Comparison of ENCODE assay signal across 18 mouse cellular contexts in the genomic region with DNA sequence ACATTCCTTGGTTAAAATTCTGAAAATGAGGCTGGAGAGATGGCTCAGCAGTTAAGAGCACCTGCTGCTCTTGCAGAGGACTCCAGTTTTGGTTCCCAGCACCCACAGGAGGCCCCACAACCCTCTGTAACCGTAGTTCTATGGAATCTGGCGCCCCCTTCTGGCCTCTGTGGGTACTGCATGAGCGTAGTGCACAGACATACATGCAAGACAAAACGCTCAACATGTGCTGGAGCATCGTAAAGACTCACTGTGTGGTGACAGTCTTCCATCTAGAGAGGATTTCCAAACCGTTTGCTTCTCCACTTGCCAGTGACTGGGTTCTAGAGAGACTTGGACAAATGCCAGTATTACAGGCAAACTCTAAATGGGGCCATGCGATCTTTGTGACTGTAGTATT.
A peak's percentile ranks its signal among the peaks of the same experiment; 100 is the strongest.
DNase-seq lines count a peak whose midpoint lies in the region; ATAC-seq and TF ChIP-seq lines count a peak whose summit lies in the region.
"Had no signal": no experiment of that assay in that cellular context is flagged by ENCODE, and none has a peak within 500 bp of the region (broad histone marks: within the 10 kb centered on the region; RNA-seq: fewer than 3 reads in every experiment).

No protein-coding gene starts in this region.

- in situ Hi-C loops in Patski (cut with MboI; ENCODE audit: low pct_unique_long_range_greater_than_20kb), result no loop called here

- ATAC-seq in intestine, postnatal 0 days, result no peak
- no peak for ATAC-seq in intestine, embryonic 16.5 days
- ATAC-seq in Patski, result no peak

- POLR2A ChIA-PET in Patski (lab: Charles Lee), result no interaction called here

- H3K4me3 ChIP-seq in intestine, postnatal 0 days (ENCODE audit: low read depth, low read length), result no peak overlapping the region
- H3K4me3 ChIP-seq in intestine, embryonic 16.5 days (ENCODE audit: low read length), result no peak overlapping the region
- H3K4me3 ChIP-seq: embryonic facial prominence, embryonic 12.5 days; heart, embryonic 12.5 days; hindbrain, embryonic 13.5 days; neural tube, embryonic 15.5 days had no signal

- H3K9ac ChIP-seq in intestine, postnatal 0 days (ENCODE audit: low read depth, low read length), result no peak overlapping the region
- H3K9ac ChIP-seq in intestine, embryonic 16.5 days (ENCODE audit: low read depth, low read length), result no peak overlapping the region
- H3K9ac ChIP-seq: embryonic facial prominence, embryonic 12.5 days; heart, embryonic 12.5 days; hindbrain, embryonic 13.5 days; neural tube, embryonic 15.5 days had no signal

- no peaks in the 10 kb centered on the region for H3K9me3 ChIP-seq in intestine, postnatal 0 days (ENCODE audit: control insufficient read depth)
- peaks cover 6% of the 10 kb centered on the region; the same call in 1 of the 2 replicates for H3K9me3 ChIP-seq in intestine, embryonic 16.5 days (ENCODE audit: control insufficient read depth, low read length)
- H3K9me3 ChIP-seq: embryonic facial prominence, embryonic 12.5 days; neural tube, embryonic 15.5 days had no signal

- no peaks in the 10 kb centered on the region for H3K4me1 ChIP-seq in intestine, postnatal 0 days (replicated peaks; ENCODE audit: control insufficient read depth, insufficient read depth, low read length)
- H3K4me1 ChIP-seq in intestine, embryonic 16.5 days (ENCODE audit: control insufficient read depth, insufficient read depth, low read length), result no peaks in the 10 kb centered on the region
- H3K4me1 ChIP-seq: embryonic facial prominence, embryonic 12.5 days; heart, embryonic 12.5 days; hindbrain, embryonic 13.5 days; neural tube, embryonic 15.5 days had no signal

- TF ChIP-seq CTCF in intestine, postnatal 0 days (IDR thresholded peaks at IDR 0.05; ENCODE audit: low read depth), result peak; percentile 53
- TF ChIP-seq CTCF in Patski (IDR thresholded peaks at IDR 0.05), result peak; percentile 73

- no peak overlapping the region for H3K27ac ChIP-seq in intestine, postnatal 0 days (ENCODE audit: low read depth, low read length)
- no peak overlapping the region for H3K27ac ChIP-seq in intestine, embryonic 16.5 days (ENCODE audit: low read length)
- H3K27ac ChIP-seq: embryonic facial prominence, embryonic 12.5 days; hindbrain, embryonic 13.5 days; neural tube, embryonic 15.5 days had no signal

- H3K36me3 ChIP-seq in intestine, postnatal 0 days (ENCODE audit: control insufficient read depth, insufficient read depth), result no peaks in the 10 kb centered on the region
- H3K36me3 ChIP-seq in intestine, embryonic 16.5 days (ENCODE audit: control insufficient read depth, insufficient read depth, low read length), result no peaks in the 10 kb centered on the region
- no peaks in the 10 kb centered on the region for H3K36me3 ChIP-seq in splenic B cell, adult 2 months (ENCODE audit: control insufficient read depth, insufficient read depth, low read length, poor library complexity, severe bottlenecking)
- H3K36me3 ChIP-seq: embryonic facial prominence, embryonic 12.5 days; heart, embryonic 12.5 days; hindbrain, embryonic 13.5 days; neural tube, embryonic 15.5 days had no signal

- DNase-seq in retina, embryonic 14.5 days (ENCODE audit: low spot score), result peak; percentile 8
- DNase-seq in retina, postnatal 1 day, result no peak
- no peak for DNase-seq in Patski (ENCODE audit: low read depth, low spot score)
- peak; percentile 13 for DNase-seq in splenic B cell, adult 2 months (ENCODE audit: low read depth, low spot score)
- DNase-seq in left cerebral cortex, adult 9 months (ENCODE audit: low spot score in 2 of 2), result no peak
- DNase-seq in adrenal gland, postnatal 4 days (ENCODE audit: low spot score in 2 of 2), result no peak
- DNase-seq: adrenal gland, postnatal 10 days; cerebellum, adult 9-10 months; kidney, postnatal 14 days; lung, adult 18-20 months; midbrain, embryonic 14.5 days; right cerebral cortex, postnatal 4 days had no signal

- no peaks in the 10 kb centered on the region for H3K27me3 ChIP-seq in intestine, postnatal 0 days (replicated peaks; ENCODE audit: control insufficient read depth, insufficient read depth, low read length)
- H3K27me3 ChIP-seq in intestine, embryonic 16.5 days (replicated peaks; ENCODE audit: control insufficient read depth, insufficient read depth, low read length), result no peaks in the 10 kb centered on the region; the same call in 1 of the 2 replicates
- H3K27me3 ChIP-seq in Patski, result no peaks in the 10 kb centered on the region
- H3K27me3 ChIP-seq in splenic B cell, adult 2 months (ENCODE audit: control insufficient read depth, insufficient read depth, low read length, poor library complexity, severe bottlenecking), result no peaks in the 10 kb centered on the region
- H3K27me3 ChIP-seq: embryonic facial prominence, embryonic 12.5 days; hindbrain, embryonic 13.5 days; neural tube, embryonic 15.5 days had no signal

- WGBS in intestine, postnatal 0 days, result 82% methylated on average over 7 of the region's 7 CpGs
- 79% methylated on average over 7 of the region's 7 CpGs for WGBS in intestine, embryonic 16.5 days

- CTCF ChIA-PET in Patski (lab: Charles Lee), result interaction anchor here (1.5 kb wide), 1 partner anchor 80 kb away, joined by 3 read pairs; no protein-coding TSS in a partner anchor

- no peak overlapping the region for H3K4me2 ChIP-seq in intestine, postnatal 0 days (replicated peaks; ENCODE audit: low read depth)
- no peak overlapping the region for H3K4me2 ChIP-seq in intestine, embryonic 16.5 days (ENCODE audit: low read depth, low read length)
- H3K4me2 ChIP-seq: embryonic facial prominence, embryonic 12.5 days; heart, embryonic 12.5 days; hindbrain, embryonic 13.5 days; neural tube, embryonic 15.5 days had no signal

Comparison
In these comparisons a context has a peak if more than half of its experiments do, and no peak if none do; other contexts are left out.
1. DNase-seq: peak in retina, embryonic 14.5 days (single experiment) and splenic B cell, adult 2 months (single experiment); none in retina, postnatal 1 day (single experiment), Patski (single experiment), left cerebral cortex, adult 9 months (0 of 2) and adrenal gland, postnatal 4 days (0 of 2).